17 mouse cellular contexts compared by ENCODE assay signal in the genomic region with DNA sequence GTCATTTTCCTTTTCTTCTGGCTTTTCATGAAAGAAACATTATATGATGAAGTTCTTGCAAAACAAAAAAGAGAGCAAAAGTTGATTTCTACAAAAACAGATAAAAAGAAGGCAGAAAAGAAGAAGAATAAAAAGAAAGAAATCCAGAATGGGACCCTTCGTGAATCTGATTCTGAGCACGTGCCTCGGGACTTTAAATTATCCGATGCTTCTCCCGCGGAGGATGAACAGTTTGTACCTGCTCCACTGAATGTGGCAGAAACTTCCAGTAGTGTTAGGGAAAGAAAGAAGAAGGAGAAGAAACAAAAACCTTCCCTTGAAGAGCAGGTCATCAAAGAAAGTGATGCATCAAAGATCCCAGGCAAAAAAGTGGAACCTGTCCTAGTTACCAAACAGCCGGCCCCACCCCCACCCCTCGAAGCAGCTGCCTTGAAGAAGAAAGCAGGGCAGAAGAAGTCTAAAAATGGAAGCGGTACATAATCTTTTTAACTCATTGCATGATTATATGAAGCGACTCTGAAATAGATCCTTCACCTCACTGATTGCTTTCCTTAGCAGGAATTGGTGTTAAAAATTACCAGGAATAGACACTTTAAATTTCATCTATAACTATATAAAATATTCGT.
"Had no signal": no experiment of that assay in that cellular context is flagged by ENCODE, and none has a peak within 500 bp of the region (broad histone marks: within the 10 kb centered on the region; RNA-seq: fewer than 3 reads in every experiment).

No protein-coding gene starts in this region.

- H3K9me3 ChIP-seq: kidney, embryonic 15.5 days; limb, embryonic 12.5 days; limb, embryonic 15.5 days; midbrain, embryonic 10.5 days; midbrain, embryonic 13.5 days; stomach, embryonic 15.5 days had no signal

- H3K4me1 ChIP-seq: kidney, embryonic 15.5 days; limb, embryonic 15.5 days; midbrain, embryonic 10.5 days; midbrain, embryonic 13.5 days; stomach, embryonic 15.5 days had no signal

- H3K9ac ChIP-seq: kidney, embryonic 15.5 days; limb, embryonic 12.5 days; limb, embryonic 15.5 days; liver, embryonic 14.5 days; liver, postnatal 0 days; lung, embryonic 14.5 days; midbrain, embryonic 13.5 days; stomach, embryonic 15.5 days had no signal

- H3K27ac ChIP-seq: kidney, embryonic 15.5 days; limb, embryonic 12.5 days; limb, embryonic 15.5 days; liver, embryonic 14.5 days; midbrain, embryonic 10.5 days; midbrain, embryonic 13.5 days; stomach, embryonic 15.5 days had no signal

- H3K4me2 ChIP-seq: kidney, embryonic 15.5 days; limb, embryonic 12.5 days; limb, embryonic 15.5 days; liver, embryonic 11.5 days; lung, embryonic 14.5 days; midbrain, embryonic 13.5 days; stomach, embryonic 15.5 days had no signal

- DNase-seq: kidney, adult 11 months; kidney, adult 8-10 months; kidney, postnatal 10 days; layer of hippocampus, adult 9-11 months; left cerebral cortex, postnatal 4 days; liver, postnatal 0 days; lung, embryonic 14.5 days; thymus, postnatal 4 days had no signal

- H3K27me3 ChIP-seq: kidney, embryonic 15.5 days; limb, embryonic 12.5 days; limb, embryonic 15.5 days; megakaryocyte, embryonic 14.5 days; midbrain, embryonic 13.5 days; stomach, embryonic 15.5 days had no signal

- H3K4me3 ChIP-seq: kidney, embryonic 15.5 days; limb, embryonic 12.5 days; limb, embryonic 15.5 days; megakaryocyte, embryonic 14.5 days; midbrain, embryonic 10.5 days; midbrain, embryonic 13.5 days; stomach, embryonic 15.5 days had no signal
